Mouse (Mus musculus): ENCODE data around the gene Prickle3. TPM values are rescaled to one million over a fixed set of nuclear protein-coding genes. Genes with fewer than 3 reads are reported as not detected.
A peak's percentile ranks its signal among the peaks of the same experiment; 100 is the strongest.

The Prickle3 gene
- polyA plus RNA-seq, 1 experiment: 22.4 TPM

GRCm38 (mm10) chrX:7662936-7663335 is 5.9 kb downstream of the Prickle3 start:
- TF ChIP-seq POLR2A (IDR thresholded peaks at IDR 0.05; ENCODE audit: borderline replicate concordance, control insufficient read depth, low read depth, low read length) (no peak), CTCF (IDR thresholded peaks at IDR 0.05; ENCODE audit: control insufficient read depth, insufficient read depth, low read length) (no peak)
- Histone ChIP-seq H3K4me3 (replicated peaks; ENCODE audit: control insufficient read depth, low read depth, low read length) (no peak overlapping the region), H3K27ac (ENCODE audit: control insufficient read depth, insufficient read depth, low read depth, low read length, poor library complexity) (no peak overlapping the region), H3K4me1 (ENCODE audit: control insufficient read depth, insufficient read depth, low read length) (no peaks in the 10 kb centered on the region; the same call in 1 of the 2 replicates)
- 73% methylated on average over 3 of the region's 3 CpGs for WGBS

GRCm38 (mm10) chrX:7664791-7665190 is 7.7 kb downstream of the Prickle3 start:
- no peak for TF ChIP-seq CTCF (IDR thresholded peaks at IDR 0.05; ENCODE audit: control insufficient read depth, insufficient read depth, low read length)
- TF ChIP-seq POLR2A (IDR thresholded peaks at IDR 0.05; ENCODE audit: borderline replicate concordance, control insufficient read depth, low read depth, low read length): no peak
- 86% methylated on average over 11 of the region's 11 CpGs for WGBS
- Histone ChIP-seq H3K27ac (ENCODE audit: control insufficient read depth, insufficient read depth, low read depth, low read length, poor library complexity) (no peak overlapping the region), H3K4me1 (ENCODE audit: control insufficient read depth, insufficient read depth, low read length) (no peaks in the 10 kb centered on the region; the same call in 1 of the 2 replicates), H3K4me3 (replicated peaks; ENCODE audit: control insufficient read depth, low read depth, low read length) (no peak overlapping the region)

- 78% methylated on average over 21 of the region's 21 CpGs for WGBS
- Histone ChIP-seq H3K4me1 (ENCODE audit: control insufficient read depth, insufficient read depth, low read length) (no peaks in the 10 kb centered on the region; the same call in 1 of the 2 replicates), H3K4me3 (replicated peaks; ENCODE audit: control insufficient read depth, low read depth, low read length) (no peak overlapping the region), H3K27ac (ENCODE audit: control insufficient read depth, insufficient read depth, low read depth, low read length, poor library complexity) (no peak overlapping the region)
- TF ChIP-seq CTCF (IDR thresholded peaks at IDR 0.05; ENCODE audit: control insufficient read depth, insufficient read depth, low read length) (no peak), POLR2A (IDR thresholded peaks at IDR 0.05; ENCODE audit: borderline replicate concordance, control insufficient read depth, low read depth, low read length) (no peak)
Measured at GRCm38 (mm10) chrX:7665739-7666502, 8.9 kb downstream of the Prickle3 start.

- Histone ChIP-seq H3K4me1 (ENCODE audit: control insufficient read depth, insufficient read depth, low read length) (peaks cover 3% of the 10 kb centered on the region), H3K4me3 (replicated peaks; ENCODE audit: control insufficient read depth, low read depth, low read length) (peak overlapping the region; percentile 96), H3K27ac (ENCODE audit: control insufficient read depth, insufficient read depth, low read depth, low read length, poor library complexity) (peak overlapping the region; percentile 82)
- 14% methylated on average over 17 of the region's 19 CpGs for WGBS
- TF ChIP-seq CTCF (IDR thresholded peaks at IDR 0.05; ENCODE audit: control insufficient read depth, insufficient read depth, low read length) (no peak), POLR2A (IDR thresholded peaks at IDR 0.05; ENCODE audit: borderline replicate concordance, control insufficient read depth, low read depth, low read length) (no peak)
Measured at GRCm38 (mm10) chrX:7670390-7670881, 13.4 kb downstream of the Prickle3 start.

GRCm38 (mm10) chrX:7670921-7671623 is 14.0 kb downstream of the Prickle3 start, which contains the start of gene Plp2:
Gene Plp2 (minus strand): TSS chrX:7671390.
- Histone ChIP-seq H3K4me3 (replicated peaks; ENCODE audit: control insufficient read depth, low read depth, low read length) (peak within 1 kb of the TSS; percentile 96), H3K27ac (ENCODE audit: control insufficient read depth, insufficient read depth, low read depth, low read length, poor library complexity) (peak within 1 kb of the TSS; percentile 82), H3K4me1 (ENCODE audit: control insufficient read depth, insufficient read depth, low read length) (peaks cover 3% of the 10 kb centered on the region)
- WGBS: 6% methylated on average over 36 of the region's 36 CpGs
- TF ChIP-seq POLR2A (IDR thresholded peaks at IDR 0.05; ENCODE audit: borderline replicate concordance, control insufficient read depth, low read depth, low read length): peak; percentile 21; the same call in 1 of the 2 replicates
- TF ChIP-seq CTCF (IDR thresholded peaks at IDR 0.05; ENCODE audit: control insufficient read depth, insufficient read depth, low read length): no peak

- H3K4me1 ChIP-seq (ENCODE audit: control insufficient read depth, insufficient read depth, low read length): peaks cover 3% of the 10 kb centered on the region
- H3K27ac ChIP-seq (ENCODE audit: control insufficient read depth, insufficient read depth, low read depth, low read length, poor library complexity): peak overlapping the region; percentile 80
- TF ChIP-seq CTCF (IDR thresholded peaks at IDR 0.05; ENCODE audit: control insufficient read depth, insufficient read depth, low read length) (no peak), POLR2A (IDR thresholded peaks at IDR 0.05; ENCODE audit: borderline replicate concordance, control insufficient read depth, low read depth, low read length) (no peak)
- H3K4me3 ChIP-seq (replicated peaks; ENCODE audit: control insufficient read depth, low read depth, low read length): peak overlapping the region; percentile 39
- WGBS: 31% methylated on average over 6 of the region's 6 CpGs
Measured at GRCm38 (mm10) chrX:7672739-7673138, 15.7 kb downstream of the Prickle3 start.

GRCm38 (mm10) chrX:7673578-7674281 is 16.7 kb downstream of the Prickle3 start:
- Histone ChIP-seq H3K4me3 (replicated peaks; ENCODE audit: control insufficient read depth, low read depth, low read length) (peak overlapping the region; percentile 6), H3K4me1 (ENCODE audit: control insufficient read depth, insufficient read depth, low read length) (peaks cover 3% of the 10 kb centered on the region), H3K27ac (ENCODE audit: control insufficient read depth, insufficient read depth, low read depth, low read length, poor library complexity) (peak overlapping the region; percentile 87)
- TF ChIP-seq POLR2A (IDR thresholded peaks at IDR 0.05; ENCODE audit: borderline replicate concordance, control insufficient read depth, low read depth, low read length) (no peak), CTCF (IDR thresholded peaks at IDR 0.05; ENCODE audit: control insufficient read depth, insufficient read depth, low read length) (no peak)
- 19% methylated on average over 12 of the region's 12 CpGs for WGBS
